Mouse (Mus musculus) right cerebral cortex, postnatal 10 days (tissue): ENCODE results near the gene Zscan18.
"Not testable (repeated sequence)": the region's sequence is repeated elsewhere in the genome, so short reads cannot be mapped to it uniquely, and the experiment has no call there.

Experiments
- DNase-seq, 2 experiments: peaks; one replicate each; pipeline ENCODE4 v3.0.0; 2021; ENCODE audit warnings: low spot score in 2 of 2

Gene Zscan18

DNA sequence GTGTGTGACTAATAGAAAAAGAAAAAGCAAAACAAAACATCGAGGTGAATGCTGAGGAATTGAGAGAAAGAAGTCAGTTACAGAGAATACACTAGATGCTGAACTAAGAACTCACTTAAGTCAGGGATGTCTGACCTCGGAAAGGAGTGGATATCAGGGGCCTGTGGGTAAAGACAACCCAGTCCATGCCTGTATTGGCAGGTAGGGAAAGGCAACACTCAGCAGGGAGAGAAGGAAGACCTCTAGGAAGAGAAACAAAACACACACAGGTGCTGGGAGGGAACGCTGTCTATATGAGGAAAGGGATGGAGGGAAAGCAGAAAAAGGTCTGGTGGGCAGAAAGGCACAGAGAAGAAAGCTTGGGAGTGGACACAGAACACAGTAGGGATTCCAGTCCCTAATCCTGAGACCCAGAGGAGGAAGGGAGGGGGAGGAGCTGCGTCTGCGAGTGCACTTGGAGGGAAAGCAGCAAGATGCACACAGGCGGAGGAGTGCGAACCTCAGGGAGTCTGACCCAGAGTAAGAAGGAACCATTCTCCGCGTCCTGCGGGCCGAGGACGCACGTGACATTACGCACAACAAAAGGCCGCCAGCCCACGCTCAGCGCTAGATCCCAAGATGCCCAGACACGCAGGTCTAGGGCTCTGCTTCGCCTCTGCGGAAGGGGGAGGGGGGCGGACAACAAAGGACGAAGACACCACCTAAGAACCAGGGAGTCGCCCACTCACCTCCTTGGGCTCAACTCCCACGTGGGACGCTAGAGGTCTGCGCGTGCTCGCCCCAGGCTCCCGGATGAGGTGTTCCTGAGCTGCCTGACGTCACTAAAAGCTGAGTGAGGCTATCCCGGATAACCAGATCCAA lies at the start of gene Zscan18:
TSS of gene Zscan18 (minus strand) at position 770 of the 861 bp plus-strand sequence.
- peak; percentile 90 to 93 for DNase-seq

DNA sequence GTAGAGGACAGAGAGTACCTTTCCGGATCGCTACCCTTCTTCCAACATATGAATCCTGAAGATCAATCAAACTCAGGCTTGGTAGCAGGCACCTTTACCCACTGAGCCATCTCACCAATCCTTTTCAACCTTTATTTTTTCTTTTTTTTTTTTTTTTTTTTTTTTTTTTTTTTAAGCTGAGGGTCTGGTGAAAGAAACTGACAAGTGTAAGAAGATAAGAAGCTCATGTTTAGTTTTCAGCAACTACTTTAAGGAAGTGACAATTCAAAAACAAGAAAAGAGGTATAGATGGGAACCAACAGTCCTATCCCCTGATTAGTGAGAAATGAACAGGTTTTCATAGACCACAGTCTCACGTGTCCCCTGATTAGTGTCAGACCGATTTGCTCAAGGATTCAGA lies 32.3 kb upstream of the Zscan18 start:
- no peak for DNase-seq

DNA sequence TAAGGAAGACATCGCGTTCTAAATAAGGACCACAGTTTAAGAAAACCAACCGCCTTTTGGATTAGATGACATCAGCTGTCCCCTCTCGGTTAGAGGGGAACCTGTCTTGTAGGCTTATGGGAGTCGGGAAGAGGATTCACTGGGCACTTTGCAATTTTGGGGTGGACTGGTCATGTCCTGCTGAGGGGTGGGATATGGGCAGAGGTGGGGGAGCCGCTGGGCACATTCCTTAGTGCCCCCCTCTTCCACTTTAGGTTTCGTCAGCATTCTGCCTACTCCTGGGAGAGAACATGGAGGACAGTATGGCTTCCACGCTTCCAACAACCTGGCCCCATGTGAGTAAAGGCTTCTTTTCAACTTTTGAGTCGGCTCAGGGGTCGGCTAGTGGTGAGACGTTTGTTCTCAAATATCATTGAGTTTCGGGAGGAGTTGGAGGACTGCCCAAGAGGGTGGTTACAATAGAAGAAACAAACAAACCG lies 31.8 kb upstream of the Zscan18 start:
- DNase-seq: peak; percentile 45 to 52

DNA sequence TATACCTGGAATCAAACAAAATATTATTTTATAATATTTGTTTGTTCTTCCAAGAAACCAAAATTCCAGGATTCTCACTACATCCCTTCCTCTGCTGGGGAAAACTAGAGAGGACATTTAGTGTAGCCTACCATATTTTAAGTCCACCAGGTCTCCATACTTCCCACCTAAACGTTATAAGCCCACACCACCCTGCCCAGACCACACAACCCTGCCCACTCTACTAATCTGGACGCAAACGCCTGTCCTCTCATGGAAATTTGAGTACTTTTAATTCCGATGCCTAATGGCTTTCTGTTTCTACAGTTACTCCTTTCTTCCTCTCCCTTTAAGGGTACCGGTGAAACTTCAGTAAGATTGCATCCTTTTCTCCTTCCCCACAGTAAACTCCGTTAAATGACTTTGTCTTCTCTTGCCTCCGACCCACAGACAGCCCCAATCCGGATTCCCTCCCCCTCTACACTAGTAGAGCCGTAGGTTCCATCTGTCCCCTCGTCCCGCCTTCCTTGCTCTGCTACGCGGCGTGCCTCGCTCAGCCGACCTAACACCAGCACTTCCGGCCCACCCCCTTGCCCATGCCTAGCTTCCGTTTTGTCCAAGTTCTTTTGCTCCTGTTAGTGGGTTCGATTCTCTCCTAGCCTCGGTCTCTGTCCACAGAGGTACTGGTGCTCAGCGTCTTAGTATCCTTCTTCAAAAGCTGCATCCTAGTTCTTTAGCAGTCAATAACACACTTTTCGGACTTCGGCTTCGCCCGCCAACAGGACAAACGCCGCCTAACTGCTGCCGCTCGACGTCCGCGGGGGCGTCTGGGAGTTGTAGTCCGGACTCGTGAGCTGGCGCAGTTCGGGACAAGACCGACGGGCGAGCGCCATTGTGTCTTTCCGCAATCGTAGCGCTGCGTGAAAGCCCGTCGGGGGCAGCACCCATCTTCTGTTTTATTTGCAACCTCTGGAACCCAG lies 31.0 kb upstream of the Zscan18 start, which contains the start of gene Zfp110:
TSS of gene Zfp110 (plus strand) at position 600 of the 959 bp plus-strand sequence.
- DNase-seq: peak; percentile 91 to 92

DNA sequence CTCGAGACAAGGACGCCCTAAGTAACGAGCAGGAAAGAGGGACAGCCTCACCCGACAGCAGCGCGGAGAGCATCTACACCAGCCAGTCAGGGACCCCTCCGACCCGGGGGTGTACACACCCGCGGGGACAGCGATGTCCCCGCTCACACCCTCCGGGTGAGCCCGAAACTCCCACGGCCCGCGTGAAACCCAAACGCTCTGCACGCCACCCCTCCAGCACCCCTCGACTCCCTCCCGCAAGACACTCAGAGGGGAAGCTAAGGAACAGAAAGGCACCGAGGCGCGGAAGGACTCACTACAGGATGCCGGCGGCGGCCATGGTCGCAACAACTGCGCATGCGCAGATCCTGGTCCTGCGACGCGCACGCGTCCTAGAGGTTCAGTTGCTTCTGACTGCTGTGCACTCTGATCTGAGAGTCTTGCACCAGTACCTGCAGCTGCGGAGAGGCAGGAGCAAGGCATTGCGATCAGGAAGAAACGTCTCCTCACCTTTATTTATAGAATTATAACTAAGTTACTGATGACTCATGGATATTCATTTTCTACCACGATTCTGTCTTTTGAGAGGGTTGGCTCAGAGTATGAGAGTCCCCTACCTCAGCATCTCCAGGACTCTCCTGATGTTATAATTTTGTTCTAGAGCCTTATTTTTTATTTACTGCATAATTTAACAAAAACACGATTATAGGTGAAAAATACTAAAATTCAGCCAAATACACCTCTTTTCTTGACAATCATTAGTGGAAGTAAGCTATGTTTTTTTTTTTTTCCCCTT lies 15.3 kb upstream of the Zscan18 start, which contains the start of gene Zfp329:
TSS of gene Zfp329 (minus strand) at position 338 of the 775 bp plus-strand sequence.
- peak; percentile 95 to 96 for DNase-seq

DNA sequence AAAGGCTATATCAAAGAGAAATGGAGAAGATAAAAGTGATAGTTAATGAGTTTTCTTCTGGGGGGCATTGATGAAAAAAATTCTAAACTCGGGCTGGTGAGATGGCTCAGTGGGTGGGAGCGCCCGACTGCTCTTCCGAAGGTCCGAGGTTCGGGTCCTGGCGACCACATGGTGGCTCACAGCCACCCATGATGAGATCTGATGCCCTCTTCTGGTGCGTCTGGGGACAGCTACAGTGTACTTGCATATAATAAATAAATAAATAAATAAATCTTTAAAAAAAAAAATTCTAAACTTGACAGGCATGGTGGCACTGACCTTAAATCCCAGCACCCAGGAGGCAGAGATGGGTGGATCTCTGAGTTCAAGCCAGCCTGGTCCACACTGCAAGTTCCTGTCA lies 12.1 kb upstream of the Zscan18 start:
- DNase-seq: no peak

DNA sequence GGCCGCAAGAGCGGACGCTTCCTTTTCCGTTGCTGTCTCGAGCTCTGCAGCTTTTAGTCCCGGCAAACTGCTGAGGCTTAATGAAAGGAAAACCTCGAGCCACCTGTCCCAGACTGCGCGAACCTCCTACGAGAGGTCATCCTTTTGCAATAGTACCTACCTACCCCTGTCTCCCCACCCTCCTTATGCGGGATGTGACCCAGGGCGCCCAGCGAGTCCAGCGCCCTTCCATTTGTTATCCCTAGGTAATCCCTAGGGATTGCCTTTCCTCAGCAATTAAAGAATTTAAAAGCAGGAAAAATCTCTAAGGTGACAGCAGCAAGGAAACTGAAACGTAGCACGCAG lies 264 bp upstream of the Zscan18 start:
- DNase-seq: no peak

DNA sequence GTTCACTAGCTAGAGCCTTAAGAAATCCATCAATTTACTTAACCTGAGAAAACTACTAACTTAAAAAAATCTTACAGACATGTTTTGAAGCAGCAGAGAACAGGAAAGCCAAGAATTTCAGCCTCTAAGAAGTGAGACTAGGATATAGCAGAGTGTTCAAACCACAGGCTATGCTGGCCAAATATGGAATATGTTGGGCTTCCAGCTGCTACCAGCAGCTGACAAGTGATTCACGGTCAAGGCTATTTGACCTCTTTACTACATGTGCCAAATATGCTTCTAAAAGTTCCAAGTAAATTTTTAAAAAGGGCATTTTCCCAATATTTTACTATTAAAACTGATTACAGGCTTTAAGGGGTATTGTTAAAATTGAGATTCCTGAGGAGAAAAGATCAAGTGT lies 3.9 kb downstream of the Zscan18 start:
- DNase-seq: no peak

DNA sequence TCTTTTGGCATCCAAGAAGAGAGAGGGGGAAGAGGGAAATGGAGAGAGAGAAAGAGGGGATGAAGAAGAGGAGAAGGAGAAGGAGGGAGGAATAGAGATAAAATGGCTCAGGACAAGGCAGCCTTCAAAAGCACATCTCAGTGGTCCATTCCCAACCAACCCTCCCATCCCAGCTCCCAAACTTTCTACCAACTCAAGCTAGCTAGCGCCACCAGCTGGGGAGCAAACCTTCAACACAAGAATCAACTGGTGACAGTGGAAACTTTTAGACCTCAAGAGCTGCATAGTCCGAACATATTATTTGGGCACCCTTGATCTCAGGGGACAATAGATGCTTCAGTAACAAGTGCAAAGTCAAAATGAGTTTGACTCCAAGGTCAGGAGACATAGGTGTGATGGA lies 5.5 kb downstream of the Zscan18 start:
- DNase-seq: no peak

DNA sequence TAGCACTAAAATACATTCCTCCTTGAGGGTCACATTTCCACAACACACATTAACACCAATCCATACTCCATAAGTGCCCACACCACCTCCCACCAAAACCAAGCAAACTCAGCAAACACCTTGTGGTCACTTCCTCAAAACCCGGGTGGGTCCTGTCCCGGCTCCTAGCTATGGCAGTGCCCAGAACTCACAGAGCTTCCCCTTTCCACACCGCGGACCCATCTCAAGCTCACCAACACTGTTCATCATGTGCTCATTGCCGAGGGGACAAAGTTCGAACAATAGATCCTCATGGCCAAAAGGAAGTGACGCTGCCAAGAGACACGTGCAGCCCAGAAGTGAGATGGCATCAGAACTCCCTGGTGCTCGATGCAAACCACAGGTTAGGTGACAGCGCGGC lies 10.8 kb downstream of the Zscan18 start:
- DNase-seq: not testable (repeated sequence)

DNA sequence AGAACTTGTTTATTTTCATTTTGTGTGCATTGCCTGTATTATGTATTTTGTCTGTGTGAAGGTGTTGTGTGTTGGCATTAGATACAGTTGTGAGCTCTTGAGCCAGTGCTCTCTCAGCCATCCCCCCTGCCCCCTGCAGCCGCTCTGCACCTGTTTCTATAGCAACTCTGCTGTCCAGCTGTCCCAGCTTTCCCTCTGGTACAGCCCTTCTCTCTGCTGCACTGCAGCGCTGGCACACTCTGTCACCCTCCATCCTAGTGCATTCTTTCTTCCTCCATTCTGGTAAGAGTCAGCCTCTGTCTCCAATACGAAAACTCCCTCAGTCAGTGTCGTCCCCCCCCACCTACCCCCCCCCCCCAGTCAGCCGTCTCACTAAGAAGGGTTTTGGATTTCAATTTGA lies 15.4 kb downstream of the Zscan18 start:
- DNase-seq: no peak

DNA sequence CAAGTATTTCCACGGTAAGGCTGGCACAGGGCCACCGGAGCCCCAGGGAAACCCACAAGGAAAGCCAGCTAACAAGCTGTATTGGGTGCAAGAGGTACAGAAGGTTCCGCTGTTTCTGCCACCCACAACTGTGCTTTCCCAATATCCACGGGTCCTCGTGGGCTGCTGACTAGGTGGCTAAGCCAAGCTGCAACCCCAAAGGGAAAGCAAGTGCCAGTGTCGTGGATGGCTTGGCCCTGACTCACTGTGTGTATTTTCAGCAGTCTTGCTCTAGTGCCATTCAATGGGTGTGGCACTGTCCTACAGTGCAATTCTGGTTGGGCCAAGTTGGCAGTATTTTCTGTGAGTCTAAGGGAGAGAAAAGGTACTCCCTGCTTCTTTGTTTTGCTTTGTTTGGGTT lies 16.1 kb downstream of the Zscan18 start:
- no peak for DNase-seq

DNA sequence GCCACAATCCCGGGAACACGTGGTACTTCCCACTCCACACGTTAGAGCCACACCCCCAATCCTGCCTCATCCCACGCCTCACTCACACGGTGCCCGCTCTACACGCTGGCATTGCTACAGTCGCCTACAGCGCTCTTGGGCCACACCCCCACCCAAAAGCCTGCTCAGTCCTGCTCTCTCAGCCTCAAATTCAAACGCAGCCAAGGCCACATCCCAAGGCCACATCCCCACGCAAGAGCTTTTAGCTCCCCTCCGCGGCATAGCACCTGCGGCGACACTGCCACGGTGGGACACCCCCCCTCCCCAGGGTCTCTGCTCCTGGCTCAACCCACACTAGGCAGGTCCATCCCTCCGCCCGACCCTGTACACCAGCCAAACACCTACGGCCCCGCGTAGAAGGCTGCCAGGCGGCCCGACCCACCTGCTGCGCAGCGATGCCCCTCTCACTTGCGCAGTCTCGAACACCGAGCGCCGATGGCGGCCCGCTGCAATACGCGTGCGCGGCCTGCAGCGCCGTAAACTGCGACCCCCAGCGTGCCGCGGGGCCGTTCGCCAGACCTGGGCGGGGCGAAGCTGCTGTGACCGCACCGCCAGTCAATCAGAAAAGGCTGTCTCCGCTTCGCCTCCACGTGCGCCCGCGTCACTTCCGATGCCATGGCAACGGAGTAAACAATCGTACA lies 23.1 kb downstream of the Zscan18 start:
- peak; percentile 95 to 96 for DNase-seq

DNA sequence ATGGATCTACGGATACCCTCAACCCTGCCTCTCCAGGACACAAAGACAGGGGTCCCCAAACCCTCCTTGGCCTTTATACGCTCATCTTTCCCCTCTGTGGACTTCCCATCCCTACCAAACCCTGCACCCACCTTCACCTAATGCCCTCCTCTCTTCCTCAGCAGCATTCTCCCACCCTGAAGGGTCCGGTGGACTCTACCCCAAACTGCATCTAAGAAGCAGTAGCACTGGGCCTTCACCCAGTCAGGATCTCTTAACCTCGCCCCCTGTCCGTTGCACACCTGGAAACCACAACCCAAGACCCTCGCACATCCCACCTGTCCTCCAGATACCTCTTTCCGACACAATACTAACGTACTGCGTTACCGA lies 23.7 kb downstream of the Zscan18 start:
- DNase-seq: no peak

DNA sequence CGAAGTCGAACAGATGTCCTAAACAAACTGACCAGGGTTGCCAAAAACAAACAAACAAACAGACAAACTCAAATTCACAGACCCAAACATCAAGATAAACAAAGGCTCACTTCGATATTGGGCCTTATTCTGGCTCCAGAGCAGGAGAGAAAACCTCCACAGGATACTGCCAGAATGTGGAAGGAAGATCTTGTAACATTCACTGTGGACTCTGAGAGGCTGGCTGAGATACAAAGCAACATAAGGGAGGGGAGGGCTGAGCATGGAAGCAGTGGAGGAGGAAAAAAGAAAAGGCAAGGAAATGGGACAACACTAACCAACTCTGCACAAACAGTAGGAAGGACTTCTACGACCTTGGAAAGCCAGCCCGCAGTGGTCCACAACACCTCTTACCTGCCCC lies 24.3 kb downstream of the Zscan18 start:
- DNase-seq: peak in 1 of 2 experiments; percentile 36

DNA sequence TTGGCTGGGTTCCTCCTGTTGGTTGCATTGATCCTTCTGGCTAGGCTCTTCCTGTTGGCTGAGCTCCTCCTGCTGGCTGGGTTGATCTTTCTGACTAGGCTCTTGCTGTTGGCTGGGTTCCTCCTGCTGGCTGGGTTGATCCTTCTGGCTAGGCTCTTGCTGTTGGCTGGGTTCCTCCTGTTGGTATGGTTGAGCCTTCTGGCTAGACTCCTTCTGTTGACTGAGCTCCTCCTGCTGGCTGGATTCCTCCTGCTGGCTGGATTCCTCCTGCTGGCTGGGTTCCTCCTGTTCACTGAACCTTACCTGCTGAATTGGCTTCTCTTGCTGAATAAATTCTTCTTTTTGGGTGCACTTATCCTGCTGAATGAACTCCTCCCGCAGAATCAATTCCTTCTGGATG lies 28.8 kb downstream of the Zscan18 start:
- peak; percentile 58 to 63 for DNase-seq

DNA sequence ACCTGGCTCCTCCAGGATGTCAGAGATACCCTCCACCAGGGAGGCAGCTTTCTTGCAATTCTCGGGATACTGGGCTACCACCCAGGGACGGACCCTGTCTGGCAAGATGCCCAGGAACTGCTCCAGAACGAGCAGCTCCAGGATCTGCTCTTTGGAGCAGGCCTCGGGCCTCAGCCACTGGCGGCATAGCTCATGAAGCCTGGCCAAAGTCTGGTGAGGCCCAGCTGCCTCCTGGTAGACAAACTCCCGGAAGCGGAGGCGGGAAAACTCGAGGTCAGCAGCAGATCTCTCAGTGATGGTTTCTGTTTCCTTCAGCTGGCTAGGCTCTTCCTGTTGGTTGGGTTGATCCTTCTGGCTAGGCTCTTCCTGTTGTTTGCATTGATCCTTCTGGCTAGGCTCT lies 29.3 kb downstream of the Zscan18 start:
- no peak for DNase-seq

DNA sequence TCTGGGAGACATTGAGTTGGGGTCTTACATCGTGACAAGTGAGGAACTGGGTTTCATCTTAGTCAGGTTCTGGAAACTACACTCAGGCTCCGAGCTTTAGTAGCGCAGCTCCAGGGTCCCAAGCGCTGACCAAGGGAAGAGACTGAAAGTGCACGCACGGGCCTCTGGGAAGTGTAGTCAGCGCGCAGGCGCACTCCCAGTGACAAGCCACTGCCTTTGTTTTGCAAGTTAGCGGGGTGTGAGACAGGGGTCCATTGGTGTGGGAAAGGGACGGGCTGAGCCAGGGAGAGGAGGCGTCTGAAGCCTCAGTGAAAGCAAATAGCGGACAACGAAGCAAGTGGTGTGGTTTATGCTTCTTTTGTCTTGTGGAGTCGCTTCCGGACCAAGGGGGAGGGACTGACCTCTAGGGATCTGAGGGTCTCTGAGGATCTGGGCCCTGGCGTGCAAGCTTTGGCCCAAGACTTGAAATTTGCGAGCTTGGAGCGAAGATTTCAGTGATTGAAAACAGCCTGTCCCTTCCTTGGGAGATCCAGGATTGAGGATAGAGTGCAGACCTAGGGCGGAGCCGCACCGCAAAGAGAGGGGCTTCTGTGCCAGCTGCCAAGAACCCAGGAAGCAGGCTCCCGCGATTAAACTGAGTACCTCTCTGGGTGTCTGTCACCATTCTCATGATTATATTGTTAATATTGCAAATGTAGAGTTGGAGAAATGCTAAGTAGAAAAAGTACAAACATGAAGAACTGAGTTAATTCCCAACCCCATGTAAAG lies 53.8 kb downstream of the Zscan18 start:
- no peak for DNase-seq

DNA sequence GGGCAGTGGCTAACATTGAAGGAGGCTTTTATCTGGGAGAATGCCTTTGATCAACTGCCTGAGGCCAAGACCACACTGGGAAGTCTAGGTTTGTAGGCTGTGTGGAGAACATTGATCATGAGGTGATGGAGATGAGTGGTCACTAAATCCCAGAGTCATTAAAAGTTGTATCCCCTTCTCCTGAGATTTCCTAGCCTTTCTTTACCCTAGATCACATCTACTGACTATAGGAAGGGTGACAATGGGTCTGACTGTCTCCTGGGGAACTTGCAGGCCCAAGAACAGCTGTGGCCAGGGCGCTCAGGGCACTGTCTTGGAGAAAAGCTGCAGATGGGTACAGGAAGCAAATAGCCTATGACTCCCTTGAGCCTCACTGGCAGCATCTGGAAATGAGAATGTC lies 68.5 kb downstream of the Zscan18 start, which contains the start of gene Vmn2r56:
TSS of gene Vmn2r56 (minus strand) at position 101 of the 400 bp plus-strand sequence.
- no peak for DNase-seq
